Mouse (Mus musculus) hindbrain, embryonic 14.5 days (tissue): ENCODE measurements around the gene Spata4. TPM values are rescaled to one million over a fixed set of nuclear protein-coding genes. Genes with fewer than 3 reads are reported as not detected.

ENCODE experiments used
- polyA plus RNA-seq: library from polyadenylated mRNA; unstranded; fragments of >200 nt; fragmentation: Nextera tagmentation; extraction: Ambion mirVana; gene quantifications from 2 replicates; pipeline ENCODE4 v1.2.1, GENCODE M21; 2014

Spata4 gene
- polyA plus RNA-seq, 1 experiment from 2014 or later = 0.43 TPM

Other genes with a start within 250 kb of the Spata4 start
- 6.4 and 9.8 TPM in 2 replicates for gene Asb5, start 71.2 kb upstream of the Spata4 start, polyA plus RNA-seq
- gene Spcs3, start 70.8 kb upstream of the Spata4 start, polyA plus RNA-seq = 47.8 and 52.0 TPM in 2 replicates